Mouse (Mus musculus) central nervous system, embryonic 18 days (tissue): ENCODE data around the gene Tecta. TPM values are rescaled to one million over a fixed set of nuclear protein-coding genes. Genes with fewer than 3 reads are reported as not detected.

Experiments used
- polyA plus RNA-seq: library from polyadenylated mRNA; depleted of rRNA; stranded (reverse); fragments of >200 nt; gene quantifications from 2 replicates; pipeline ENCODE4 v1.2.3, GENCODE M21; 2012; rRNA removed

The Tecta gene
- polyA plus RNA-seq: 0.82 and 0.84 TPM in 2 replicates

DNA sequence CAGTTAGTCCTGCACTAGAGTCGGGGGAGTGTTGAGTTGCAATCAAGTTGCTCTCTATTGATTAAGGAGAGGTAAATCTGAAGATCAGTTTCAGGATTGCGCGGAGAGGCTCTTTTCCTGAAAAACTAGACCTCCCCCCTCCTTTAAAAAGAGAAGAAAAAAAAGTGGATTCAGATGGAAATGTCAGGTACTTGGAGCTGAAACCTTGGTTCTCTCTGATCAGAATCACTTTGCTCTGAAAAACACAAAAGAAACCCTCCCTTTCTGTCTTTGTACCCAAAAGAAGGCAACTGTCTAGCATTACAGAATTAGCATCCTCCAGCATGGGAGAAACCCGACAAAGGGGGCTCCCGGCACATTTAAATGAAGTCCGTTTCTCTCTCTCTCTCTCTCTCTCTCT is at the start of gene Tecta:
Tecta (minus strand) TSS at position 101 of the 400 bp plus-strand sequence.

Other genes starting within 250 kb of the Tecta start
- gene Sc5d, start 135.7 kb downstream of the Tecta start, polyA plus RNA-seq: 67.2 and 69.9 TPM in 2 replicates
- 17.2 and 17.5 TPM in 2 replicates for gene Tbcel, start 107.9 kb upstream of the Tecta start, polyA plus RNA-seq